8 mouse cellular contexts compared by ENCODE assay signal in genomic region chr11:22286371-22286872, GRCm38 (mm10). TPM values are rescaled to one million over a fixed set of nuclear protein-coding genes. Genes with fewer than 3 reads are reported as not detected.
A peak's percentile ranks its signal among the peaks of the same experiment; 100 is the strongest.
DNase-seq lines count a peak whose midpoint lies in the region; ATAC-seq and TF ChIP-seq lines count a peak whose summit lies in the region.

No protein-coding gene starts in this region.

- DNase-seq in spleen, adult 12 weeks (ENCODE audit: low spot score): peak; percentile 2
- no peak for DNase-seq in spleen, postnatal 4 days (ENCODE audit: low spot score in 2 of 2)
- DNase-seq in brain, embryonic 14.5 days (ENCODE audit: low read depth): no peak
- DNase-seq in forebrain, postnatal 0 days: peak; percentile 54
- no peak for DNase-seq in hindbrain, embryonic 14.5 days (ENCODE audit: low spot score)
- no peak for DNase-seq in limb, embryonic 11.5 days (ENCODE audit: low spot score)
- DNase-seq in midbrain, embryonic 10.5 days (ENCODE audit: low spot score): peak; percentile 80
- DNase-seq in B cell, adult 2 months: no peak

- peak overlapping the region; percentile 80 for H3K9ac ChIP-seq in forebrain, postnatal 0 days
- H3K9ac ChIP-seq in hindbrain, embryonic 14.5 days: peak overlapping the region; percentile 78
- H3K9ac ChIP-seq in limb, embryonic 11.5 days (ENCODE audit: low read length): peak overlapping the region; percentile 69

- ATAC-seq in forebrain, postnatal 0 days: peak; percentile 75
- peak; percentile 74 for ATAC-seq in hindbrain, embryonic 14.5 days (ENCODE audit: low FRiP score)
- peak; percentile 74 for ATAC-seq in limb, embryonic 11.5 days (ENCODE audit: insufficient number of reproducible peaks, low FRiP score, low TSS enrichment, low read depth)

- peaks cover 22% of the 10 kb centered on the region for H3K4me1 ChIP-seq in forebrain, postnatal 0 days (ENCODE audit: insufficient read depth)
- H3K4me1 ChIP-seq in hindbrain, embryonic 14.5 days (replicated peaks; ENCODE audit: control insufficient read depth, insufficient read depth, low read length): peaks cover 27% of the 10 kb centered on the region
- peaks cover 7% of the 10 kb centered on the region; the same call in 1 of the 2 replicates for H3K4me1 ChIP-seq in limb, embryonic 11.5 days (ENCODE audit: control insufficient read depth, insufficient read depth, low read length)
- H3K4me1 ChIP-seq in midbrain, embryonic 10.5 days: peaks cover 37% of the 10 kb centered on the region

- H3K4me2 ChIP-seq in forebrain, postnatal 0 days (ENCODE audit: low read depth): peak overlapping the region; percentile 87
- peak overlapping the region; percentile 68 for H3K4me2 ChIP-seq in hindbrain, embryonic 14.5 days (replicated peaks)
- peak overlapping the region; percentile 67 for H3K4me2 ChIP-seq in limb, embryonic 11.5 days (ENCODE audit: low read depth, severe bottlenecking)

- peaks cover 10% of the 10 kb centered on the region for H3K36me3 ChIP-seq in forebrain, postnatal 0 days (ENCODE audit: insufficient read depth)
- H3K36me3 ChIP-seq in hindbrain, embryonic 14.5 days (replicated peaks; ENCODE audit: control insufficient read depth, insufficient read depth): peaks cover 20% of the 10 kb centered on the region
- no peaks in the 10 kb centered on the region; the same call in 1 of the 2 replicates for H3K36me3 ChIP-seq in limb, embryonic 11.5 days (ENCODE audit: control insufficient read depth, insufficient read depth, low read length)
- H3K36me3 ChIP-seq in midbrain, embryonic 10.5 days: peaks cover 23% of the 10 kb centered on the region

- no peak for TF ChIP-seq CTCF in brain, embryonic 14.5 days (IDR thresholded peaks at IDR 0.05; ENCODE audit: borderline replicate concordance, extremely low read depth, insufficient read depth, insufficient read length)
- TF ChIP-seq CTCF in forebrain, postnatal 0 days (IDR thresholded peaks at IDR 0.05; ENCODE audit: low read depth): peak; percentile 29

- H3K9me3 ChIP-seq in forebrain, postnatal 0 days (ENCODE audit: low read length): no peaks in the 10 kb centered on the region
- no peaks in the 10 kb centered on the region for H3K9me3 ChIP-seq in hindbrain, embryonic 14.5 days (ENCODE audit: control insufficient read depth, low read length)
- H3K9me3 ChIP-seq in limb, embryonic 11.5 days (ENCODE audit: control insufficient read depth, low read length): no peaks in the 10 kb centered on the region
- no peaks in the 10 kb centered on the region for H3K9me3 ChIP-seq in midbrain, embryonic 10.5 days (replicated peaks)

- WGBS in forebrain, postnatal 0 days: 1% methylated on average over 36 of the region's 39 CpGs
- WGBS in hindbrain, embryonic 14.5 days: under 1% methylated on average over 33 of the region's 39 CpGs
- under 1% methylated on average over 39 of the region's 39 CpGs for WGBS in limb, embryonic 11.5 days
- WGBS in midbrain, embryonic 10.5 days: 1% methylated on average over 39 of the region's 39 CpGs

- TF ChIP-seq POLR2A in brain, embryonic 14.5 days (IDR thresholded peaks at IDR 0.05; ENCODE audit: borderline replicate concordance, extremely low read depth, insufficient read depth, insufficient read length, poor library complexity, severe bottlenecking): peak; percentile 12; the same call in 1 of the 2 replicates

- no peaks in the 10 kb centered on the region for H3K27me3 ChIP-seq in forebrain, postnatal 0 days (ENCODE audit: insufficient read depth, low read length)
- no peaks in the 10 kb centered on the region for H3K27me3 ChIP-seq in hindbrain, embryonic 14.5 days (ENCODE audit: control insufficient read depth, insufficient read depth, low read length)
- H3K27me3 ChIP-seq in limb, embryonic 11.5 days (ENCODE audit: control insufficient read depth, insufficient read depth, low read length): no peaks in the 10 kb centered on the region
- H3K27me3 ChIP-seq in midbrain, embryonic 10.5 days (ENCODE audit: low read depth, poor library complexity, severe bottlenecking): no peaks in the 10 kb centered on the region

- H3K27ac ChIP-seq in forebrain, postnatal 0 days (ENCODE audit: low read depth, low read length): peak overlapping the region; percentile 93
- peak overlapping the region; percentile 93 for H3K27ac ChIP-seq in hindbrain, embryonic 14.5 days
- peak overlapping the region; percentile 60 for H3K27ac ChIP-seq in limb, embryonic 11.5 days (replicated peaks; ENCODE audit: low read depth, low read length)
- H3K27ac ChIP-seq in midbrain, embryonic 10.5 days (replicated peaks): peak overlapping the region; percentile 98

- peak overlapping the region; percentile 84 for H3K4me3 ChIP-seq in forebrain, postnatal 0 days (ENCODE audit: low read depth, low read length)
- H3K4me3 ChIP-seq in hindbrain, embryonic 14.5 days (replicated peaks; ENCODE audit: low read length): peak overlapping the region; percentile 80
- H3K4me3 ChIP-seq in limb, embryonic 11.5 days (ENCODE audit: low read depth, low read length): peak overlapping the region; percentile 70
- peak overlapping the region; percentile 87 for H3K4me3 ChIP-seq in midbrain, embryonic 10.5 days

RNA-seq across cellular contexts. Expression of gene Ehbp1, which starts 55.7 kb away (rescaled TPM):
- 29.2 and 42.8 TPM in 2 replicates for polyA plus RNA-seq in brain, embryonic 14.5 days (2012; rRNA removed)
- 42.7 and 45.6 TPM in 2 replicates for total RNA-seq in forebrain, postnatal 0 days (2014; rRNA removed)
- polyA plus RNA-seq in forebrain, postnatal 0 days (2015; fragmentation: Nextera tagmentation; extraction: Ambion mirVana): 8.1 and 12.0 TPM in 2 replicates
- 24.0 and 25.3 TPM in 2 replicates for polyA plus RNA-seq in hindbrain, embryonic 14.5 days (2014; fragmentation: Nextera tagmentation; extraction: Ambion mirVana)
- 8.4 and 11.0 TPM in 2 replicates for polyA plus RNA-seq in limb, embryonic 11.5 days (2014; fragmentation: Nextera tagmentation; extraction: Ambion mirVana)
- 12.3 and 15.0 TPM in 2 replicates for polyA plus RNA-seq in midbrain, embryonic 10.5 days (2016; fragmentation: Nextera tagmentation; extraction: Ambion mirVana)

Comparison
In these comparisons a context has a peak if more than half of its experiments do, and no peak if none do; other contexts are left out.
1. DNase-seq: peak in spleen, adult 12 weeks (single experiment), forebrain, postnatal 0 days (single experiment) and midbrain, embryonic 10.5 days (single experiment); none in spleen, postnatal 4 days (0 of 2), brain, embryonic 14.5 days (single experiment), hindbrain, embryonic 14.5 days (single experiment), limb, embryonic 11.5 days (single experiment) and B cell, adult 2 months (0 of 2).
2. Peak in every context shown above with its lines, with median percentiles within 50 percentile points of each other: ATAC-seq, H3K27ac ChIP-seq, H3K4me2 ChIP-seq, H3K4me3 ChIP-seq and H3K9ac ChIP-seq.